Mouse (Mus musculus): Measurements from ENCODE around the gene Selenoo. TPM values are rescaled to one million over a fixed set of nuclear protein-coding genes. Genes with fewer than 3 reads are reported as not detected.
A peak's percentile ranks its signal among the peaks of the same experiment; 100 is the strongest.

The Selenoo gene
- polyA plus RNA-seq, 1 experiment from 2014 or later, result 21.6 TPM

GRCm38 (mm10) chr15:89138531-89138930 lies 49.6 kb downstream of the Selenoo start:
- WGBS, result 95% methylated on average over 6 of the region's 6 CpGs
- Histone ChIP-seq H3K27ac (no peak overlapping the region), H3K27me3 (ENCODE audit: insufficient read depth, poor library complexity, severe bottlenecking) (peaks cover 28% of the 10 kb centered on the region), H3K9me3 (no peaks in the 10 kb centered on the region), H3K36me3 (peaks cover 22% of the 10 kb centered on the region), H3K4me3 (peak overlapping the region; percentile 0; the same call in 1 of the 2 replicates), H3K4me1 (replicated peaks) (peaks cover 51% of the 10 kb centered on the region)
- no peak for DNase-seq (ENCODE audit: low spot score)

- H3K9me3 ChIP-seq, result no peaks in the 10 kb centered on the region
- peaks cover 32% of the 10 kb centered on the region for H3K27me3 ChIP-seq (ENCODE audit: insufficient read depth, poor library complexity, severe bottlenecking)
- H3K27ac ChIP-seq, result peak overlapping the region; percentile 88
- peaks cover 34% of the 10 kb centered on the region for H3K36me3 ChIP-seq
- H3K4me3 ChIP-seq, result peak overlapping the region; percentile 66
- peaks cover 52% of the 10 kb centered on the region for H3K4me1 ChIP-seq (replicated peaks)
- DNase-seq (ENCODE audit: low spot score), result peak; percentile 58
- under 1% methylated on average over 53 of the region's 53 CpGs for WGBS
Observed at GRCm38 (mm10) chr15:89140048-89140658, 51.3 kb downstream of the Selenoo start.

GRCm38 (mm10) chr15:89140659-89141252 lies 51.9 kb downstream of the Selenoo start, which contains the start of gene Mapk12:
Gene Mapk12, minus strand, starts transcription at chr15:89140703.
- 1% methylated on average over 21 of the region's 21 CpGs for WGBS
- Histone ChIP-seq H3K27ac (peak within 1 kb of the TSS; percentile 88), H3K9me3 (no peaks in the 10 kb centered on the region), H3K36me3 (peaks cover 38% of the 10 kb centered on the region), H3K4me1 (replicated peaks) (peaks cover 54% of the 10 kb centered on the region), H3K27me3 (ENCODE audit: insufficient read depth, poor library complexity, severe bottlenecking) (peaks cover 38% of the 10 kb centered on the region), H3K4me3 (peak within 1 kb of the TSS; percentile 66)
- DNase-seq (ENCODE audit: low spot score), result peak; percentile 79

GRCm38 (mm10) chr15:89141443-89141842 lies 52.6 kb downstream of the Selenoo start:
- Histone ChIP-seq H3K9me3 (no peaks in the 10 kb centered on the region), H3K4me1 (replicated peaks) (peaks cover 61% of the 10 kb centered on the region), H3K36me3 (peaks cover 44% of the 10 kb centered on the region), H3K27ac (peak overlapping the region; percentile 88), H3K27me3 (ENCODE audit: insufficient read depth, poor library complexity, severe bottlenecking) (peaks cover 45% of the 10 kb centered on the region), H3K4me3 (peak overlapping the region; percentile 66)
- 21% methylated on average over 5 of the region's 5 CpGs for WGBS
- peak; percentile 20 for DNase-seq (ENCODE audit: low spot score)

- H3K36me3 ChIP-seq, result peaks cover 46% of the 10 kb centered on the region
- H3K27me3 ChIP-seq (ENCODE audit: insufficient read depth, poor library complexity, severe bottlenecking), result peaks cover 50% of the 10 kb centered on the region
- peaks cover 66% of the 10 kb centered on the region for H3K4me1 ChIP-seq (replicated peaks)
- WGBS, result 73% methylated on average over 4 of the region's 4 CpGs
- H3K27ac ChIP-seq, result no peak overlapping the region
- no peaks in the 10 kb centered on the region for H3K9me3 ChIP-seq
- no peak overlapping the region for H3K4me3 ChIP-seq
- DNase-seq (ENCODE audit: low spot score), result no peak
Observed at GRCm38 (mm10) chr15:89141905-89142304, 53.0 kb downstream of the Selenoo start.

DNA sequence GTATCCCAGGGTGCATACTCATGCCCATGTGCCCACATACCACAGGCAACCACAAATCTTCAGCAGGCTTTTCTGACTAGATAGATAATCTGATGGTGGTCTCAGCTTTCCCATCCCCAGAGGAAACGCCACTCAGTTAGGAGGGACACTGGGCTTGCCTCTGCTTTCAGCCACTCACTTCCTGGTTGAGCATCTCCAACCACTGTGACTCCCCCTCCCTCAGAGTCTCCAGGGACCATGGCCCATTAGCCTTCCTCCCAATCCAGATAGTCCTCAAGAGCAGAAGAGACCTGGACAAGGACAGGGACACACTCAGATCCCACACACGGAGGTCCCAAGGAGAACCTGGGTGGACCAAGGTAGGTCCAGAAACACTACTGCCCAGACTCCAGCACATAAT lies 54.2 kb downstream of the Selenoo start:
- Histone ChIP-seq H3K27me3 (ENCODE audit: insufficient read depth, poor library complexity, severe bottlenecking) (peaks cover 62% of the 10 kb centered on the region), H3K36me3 (peaks cover 46% of the 10 kb centered on the region), H3K27ac (no peak overlapping the region), H3K9me3 (no peaks in the 10 kb centered on the region), H3K4me1 (replicated peaks) (peaks cover 68% of the 10 kb centered on the region), H3K4me3 (no peak overlapping the region)
- no peak for DNase-seq (ENCODE audit: low spot score)
- WGBS, result 86% methylated on average over 2 of the region's 2 CpGs

DNA sequence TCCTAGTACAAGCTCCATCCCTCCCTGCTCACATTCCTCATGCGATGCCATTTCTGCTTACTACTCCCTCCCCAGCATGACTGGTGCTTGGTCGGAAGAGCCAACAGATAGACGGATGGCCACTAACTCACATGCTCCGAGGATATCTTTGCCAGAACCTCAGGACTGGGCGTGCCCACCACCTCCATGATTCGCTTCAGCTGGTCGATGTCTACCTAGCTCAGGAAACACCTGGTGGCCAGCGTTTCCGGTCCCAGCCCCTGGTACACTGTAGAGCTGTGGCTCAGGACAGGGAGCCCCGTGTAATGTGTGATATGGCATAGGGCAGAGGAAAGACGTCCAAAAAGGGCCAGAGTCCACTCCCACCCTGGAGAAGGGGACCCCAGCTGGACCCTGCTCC lies 56.1 kb downstream of the Selenoo start:
- peaks cover 68% of the 10 kb centered on the region for H3K4me1 ChIP-seq (replicated peaks)
- no peak overlapping the region for H3K27ac ChIP-seq
- DNase-seq (ENCODE audit: low spot score), result no peak
- peaks cover 46% of the 10 kb centered on the region for H3K36me3 ChIP-seq
- WGBS, result 91% methylated on average over 11 of the region's 11 CpGs
- no peaks in the 10 kb centered on the region for H3K9me3 ChIP-seq
- peaks cover 70% of the 10 kb centered on the region for H3K27me3 ChIP-seq (ENCODE audit: insufficient read depth, poor library complexity, severe bottlenecking)
- no peak overlapping the region for H3K4me3 ChIP-seq

DNA sequence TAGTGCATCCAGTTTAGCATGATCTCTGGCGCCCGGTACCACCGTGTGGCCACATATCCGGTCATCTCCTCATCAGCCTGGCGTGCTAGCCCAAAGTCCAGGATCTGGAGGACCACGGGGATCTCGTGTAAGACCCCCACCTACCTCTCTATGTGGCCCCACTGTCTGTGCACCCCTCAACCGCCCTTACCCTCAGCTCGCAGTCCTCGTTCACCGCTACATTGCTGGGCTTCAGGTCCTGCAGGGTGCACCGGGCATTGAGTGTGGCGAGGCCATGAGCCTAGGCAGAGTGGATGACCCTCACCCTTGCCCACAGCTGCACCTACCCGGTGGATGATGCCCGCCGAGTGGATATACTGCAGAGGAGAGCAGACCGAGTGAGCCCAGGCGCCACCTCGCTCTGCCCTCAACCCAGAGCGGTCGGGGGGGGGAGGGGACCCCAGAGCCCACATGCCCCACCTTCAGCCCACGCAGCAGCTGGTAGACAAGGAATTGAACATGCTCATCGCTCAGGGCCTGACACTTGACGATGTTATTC lies 57.0 kb downstream of the Selenoo start:
- 76% methylated on average over 24 of the region's 24 CpGs for WGBS
- peaks cover 46% of the 10 kb centered on the region for H3K36me3 ChIP-seq
- peak overlapping the region; percentile 71; the same call in 1 of the 2 replicates for H3K4me3 ChIP-seq
- H3K27ac ChIP-seq, result no peak overlapping the region; the same call in 1 of the 2 replicates
- peaks cover 68% of the 10 kb centered on the region for H3K4me1 ChIP-seq (replicated peaks)
- DNase-seq (ENCODE audit: low spot score), result no peak
- H3K9me3 ChIP-seq, result no peaks in the 10 kb centered on the region
- H3K27me3 ChIP-seq (ENCODE audit: insufficient read depth, poor library complexity, severe bottlenecking), result peaks cover 63% of the 10 kb centered on the region

DNA sequence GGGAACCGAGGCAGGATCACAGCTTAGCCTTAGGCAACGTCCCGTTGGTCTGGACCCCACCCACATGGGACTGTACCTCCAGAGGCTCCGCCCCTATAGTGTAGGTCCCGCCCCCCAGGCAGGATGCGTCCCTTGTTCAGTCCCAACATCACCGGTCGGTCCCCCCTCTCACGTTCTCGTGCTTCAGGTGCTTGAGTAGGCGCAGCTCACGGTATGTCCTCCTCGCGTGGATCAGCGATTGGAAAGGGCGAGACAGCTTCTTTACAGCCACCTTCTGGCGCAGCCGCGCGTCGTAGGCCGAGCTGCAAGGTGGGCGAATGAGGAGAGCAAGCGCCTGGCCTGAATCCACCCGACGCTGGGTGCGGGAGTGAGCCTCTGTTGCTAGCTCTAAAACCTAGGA lies 57.7 kb downstream of the Selenoo start:
- WGBS, result 3% methylated on average over 27 of the region's 27 CpGs
- peaks cover 46% of the 10 kb centered on the region for H3K36me3 ChIP-seq

GRCm38 (mm10) chr15:89147024-89147423 lies 58.1 kb downstream of the Selenoo start:
- DNase-seq (ENCODE audit: low spot score), result no peak
- WGBS, result 19% methylated on average over 16 of the region's 16 CpGs
- Histone ChIP-seq H3K4me1 (replicated peaks) (peaks cover 67% of the 10 kb centered on the region), H3K36me3 (peaks cover 46% of the 10 kb centered on the region), H3K27ac (peak overlapping the region; percentile 76), H3K9me3 (no peaks in the 10 kb centered on the region), H3K4me3 (peak overlapping the region; percentile 71), H3K27me3 (ENCODE audit: insufficient read depth, poor library complexity, severe bottlenecking) (peaks cover 53% of the 10 kb centered on the region)

More for the DNA sequence above, 57.7 kb downstream of the Selenoo start:
- Histone ChIP-seq H3K4me1 (replicated peaks) (peaks cover 66% of the 10 kb centered on the region), H3K4me3 (peak overlapping the region; percentile 71), H3K27ac (peak overlapping the region; percentile 76), H3K27me3 (ENCODE audit: insufficient read depth, poor library complexity, severe bottlenecking) (peaks cover 56% of the 10 kb centered on the region), H3K9me3 (no peaks in the 10 kb centered on the region)
- peak; percentile 45 for DNase-seq (ENCODE audit: low spot score)

GRCm38 (mm10) chr15:89147456-89147855 lies 58.6 kb downstream of the Selenoo start:
- WGBS, result 22% methylated on average over 10 of the region's 10 CpGs
- Histone ChIP-seq H3K9me3 (no peaks in the 10 kb centered on the region), H3K27me3 (ENCODE audit: insufficient read depth, poor library complexity, severe bottlenecking) (peaks cover 48% of the 10 kb centered on the region), H3K4me3 (peak overlapping the region; percentile 71), H3K4me1 (replicated peaks) (peaks cover 67% of the 10 kb centered on the region), H3K36me3 (peaks cover 41% of the 10 kb centered on the region), H3K27ac (no peak overlapping the region)
- DNase-seq (ENCODE audit: low spot score), result peak; percentile 18

- Histone ChIP-seq H3K27me3 (ENCODE audit: insufficient read depth, poor library complexity, severe bottlenecking) (peaks cover 44% of the 10 kb centered on the region), H3K4me1 (replicated peaks) (peaks cover 71% of the 10 kb centered on the region), H3K4me3 (peak overlapping the region; percentile 71), H3K36me3 (peaks cover 37% of the 10 kb centered on the region), H3K27ac (no peak overlapping the region), H3K9me3 (no peaks in the 10 kb centered on the region)
- no peak for DNase-seq (ENCODE audit: low spot score)
- 44% methylated on average over 4 of the region's 4 CpGs for WGBS
Observed at GRCm38 (mm10) chr15:89147895-89148294, 59.0 kb downstream of the Selenoo start.
